Mouse (Mus musculus) small intestine, adult 2 months (tissue): ENCODE results near the gene Lysmd1. TPM values are rescaled to one million over a fixed set of nuclear protein-coding genes. Genes with fewer than 3 reads are reported as not detected.

Source experiments
- H3K27ac ChIP-seq: fragments of 200-500 bp; 2 replicates; pipeline ENCODE4 v1.5.1; 2012; ENCODE audit warnings: low read depth, low read length, control low read depth, inconsistent platforms; ENCODE audit not compliant: insufficient read depth
- H3K27me3 ChIP-seq: fragments of 200-500 bp; 2 replicates; pipeline ENCODE4 v1.6.1; 2012; ENCODE audit warnings: mild to moderate bottlenecking, moderate library complexity, low read length, inconsistent platforms; ENCODE audit not compliant: control insufficient read depth, insufficient read depth
- H3K36me3 ChIP-seq: fragments of 200-500 bp; 2 replicates; pipeline ENCODE4 v1.6.1; 2012; ENCODE audit warnings: mild to moderate bottlenecking, low read length, control low read depth, inconsistent platforms; ENCODE audit not compliant: control insufficient read depth, insufficient read depth
- H3K4me1 ChIP-seq: fragments of 200-500 bp; 2 replicates; pipeline ENCODE4 v1.6.1; 2012; ENCODE audit warnings: low read length, inconsistent platforms, mixed read lengths; ENCODE audit not compliant: control insufficient read depth, insufficient read depth, insufficient read length
- H3K4me3 ChIP-seq: fragments of 200-500 bp; 2 replicates; pipeline ENCODE4 v1.5.1; 2012; ENCODE audit warnings: low read depth, mild to moderate bottlenecking, control low read depth, inconsistent platforms, low read length, moderate library complexity
- CTCF ChIP-seq: fragments of 200-500 bp; IDR thresholded peaks from 2 replicates; pipeline ENCODE4 v1.5.1; 2012; ENCODE audit warnings: low read depth, mild to moderate bottlenecking, control low read depth, inconsistent platforms, low read length, moderate library complexity, mixed read lengths; ENCODE audit not compliant: insufficient replicate concordance, insufficient read length; ENCODE audit errors: extremely low read depth
- POLR2A ChIP-seq: fragments of 200-500 bp; IDR thresholded peaks from 2 replicates; pipeline ENCODE4 v1.6.1; 2012; ENCODE audit warnings: low read depth, mild to moderate bottlenecking, control low read depth, inconsistent platforms, low read length, moderate library complexity
- WGBS: fragments of 180-500 bp; shearing (Covaris S2); methylation state at CpG from one replicate; pipeline ENCODE4 v1.1.7; 2018; 5-methylcytosine and 5-hydroxymethylcytosine counted together
- polyA plus RNA-seq: library from polyadenylated mRNA; depleted of rRNA; stranded (reverse); fragments of >200 nt; gene quantifications from 2 replicates; pipeline ENCODE4 v1.2.3, GENCODE M21; 2012

Gene Lysmd1
- polyA plus RNA-seq, 1 experiment: 5.0 TPM

- Histone ChIP-seq H3K27me3 (no peaks in the 10 kb centered on the region), H3K27ac (no peak overlapping the region), H3K36me3 (peaks cover 17% of the 10 kb centered on the region)
Observed at GRCm38 (mm10) chr3:95139586-95140288, 5.8 kb downstream of the Lysmd1 start.

GRCm38 (mm10) chr3:95140289-95140595 lies 6.4 kb downstream of the Lysmd1 start:
- 84% methylated on average over 18 of the region's 18 CpGs for WGBS
- H3K4me1 ChIP-seq: peaks cover 6% of the 10 kb centered on the region
- TF ChIP-seq POLR2A (no peak), CTCF (no peak)
- no peaks in the 10 kb centered on the region for H3K27me3 ChIP-seq
- H3K27ac ChIP-seq: no peak overlapping the region
- H3K36me3 ChIP-seq: peaks cover 17% of the 10 kb centered on the region
- 0 out of 2 replicates have a peak overlapping the region, but pooled peaks have one; percentile 1 for H3K4me3 ChIP-seq

More at GRCm38 (mm10) chr3:95139586-95140288, 5.8 kb downstream of the Lysmd1 start:
- Histone ChIP-seq H3K4me1 (peaks cover 6% of the 10 kb centered on the region), H3K4me3 (no peak overlapping the region; the same call in 1 of the 2 replicates)
- TF ChIP-seq CTCF: no peak
- no peak for TF ChIP-seq POLR2A
- whole genome bisulfite sequencing: 78% methylated on average over 25 of the region's 25 CpGs

- Histone ChIP-seq H3K36me3 (peaks cover 17% of the 10 kb centered on the region), H3K27ac (0 out of 2 replicates have a peak overlapping the region, but pooled peaks have one; percentile 10), H3K27me3 (no peaks in the 10 kb centered on the region), H3K4me1 (peaks cover 6% of the 10 kb centered on the region), H3K4me3 (0 out of 2 replicates have a peak overlapping the region, but pooled peaks have one; percentile 8)
- TF ChIP-seq POLR2A (no peak), CTCF (no peak)
- 93% methylated on average over 6 of the region's 6 CpGs for WGBS
Observed at GRCm38 (mm10) chr3:95140795-95141194, 6.9 kb downstream of the Lysmd1 start.

DNA sequence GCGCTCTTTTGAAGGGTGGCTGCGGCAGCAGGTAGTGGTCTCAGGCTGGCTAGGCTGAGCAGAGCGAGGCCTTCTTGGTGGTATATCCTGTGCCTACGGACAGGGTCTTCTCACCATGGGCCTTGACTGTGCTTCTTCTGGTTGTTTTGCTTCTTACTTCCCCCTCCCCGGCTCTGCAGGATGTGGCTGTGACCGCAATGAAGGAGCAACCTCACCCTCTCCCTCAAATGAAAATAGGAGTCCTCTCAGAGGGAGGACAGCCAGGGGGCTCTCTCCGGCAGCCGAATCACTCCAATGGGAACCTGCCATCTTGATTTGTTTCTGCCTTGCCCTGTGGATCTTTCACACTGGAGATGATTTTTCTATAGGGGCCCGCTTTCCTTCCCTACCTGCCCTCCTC lies 7.6 kb downstream of the Lysmd1 start:
- peak overlapping the region; percentile 74 for H3K27ac ChIP-seq
- H3K36me3 ChIP-seq: peaks cover 17% of the 10 kb centered on the region
- peaks cover 4% of the 10 kb centered on the region for H3K4me1 ChIP-seq
- peak overlapping the region; percentile 50 for H3K4me3 ChIP-seq
- H3K27me3 ChIP-seq: no peaks in the 10 kb centered on the region
- 85% methylated on average over 9 of the region's 9 CpGs for WGBS
- TF ChIP-seq POLR2A (no peak), CTCF (no peak)

DNA sequence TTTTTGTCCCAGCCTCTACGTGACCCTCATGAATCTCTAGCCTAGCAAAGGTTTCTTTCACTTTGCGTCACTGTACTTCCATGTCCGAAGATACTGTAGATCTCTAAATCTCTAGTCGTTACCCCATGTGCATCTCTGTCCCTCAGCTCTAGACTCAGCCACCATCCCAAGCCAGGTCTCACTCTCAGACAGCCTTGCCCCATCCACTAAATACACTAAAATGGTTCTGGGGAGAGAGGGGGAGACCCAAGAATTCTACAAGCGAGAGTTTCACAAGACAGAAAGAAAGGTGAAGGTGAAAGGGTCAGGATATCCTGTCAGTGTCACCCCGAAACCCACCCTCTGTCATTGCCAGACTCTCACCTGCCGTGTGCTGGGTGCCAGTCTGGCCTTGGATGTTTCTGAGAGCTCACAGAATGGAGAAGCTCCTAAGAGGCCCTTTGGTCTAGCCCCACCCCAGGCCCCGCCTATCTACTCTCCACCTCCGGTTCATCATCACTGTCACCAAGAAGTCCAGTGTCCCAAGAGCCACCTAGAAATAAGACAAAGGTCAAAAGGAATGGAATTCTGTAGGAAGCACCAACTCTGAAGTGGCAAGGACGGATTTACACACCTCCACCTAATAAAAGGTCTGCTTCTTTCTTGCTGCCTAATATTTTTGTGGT lies 8.2 kb downstream of the Lysmd1 start, which contains the start of gene Tnfaip8l2:
Gene Tnfaip8l2, minus strand, starts transcription at position 409 of the 665 bp plus-strand sequence.
- Histone ChIP-seq H3K36me3 (peaks cover 17% of the 10 kb centered on the region), H3K4me1 (peaks cover 4% of the 10 kb centered on the region), H3K27ac (peak within 1 kb of the TSS; percentile 74), H3K27me3 (no peaks in the 10 kb centered on the region), H3K4me3 (peak within 1 kb of the TSS; percentile 50)
- 65% methylated on average over 10 of the region's 10 CpGs for WGBS
- TF ChIP-seq POLR2A (peak; percentile 58; the same call in 1 of the 2 replicates), CTCF (no peak)

DNA sequence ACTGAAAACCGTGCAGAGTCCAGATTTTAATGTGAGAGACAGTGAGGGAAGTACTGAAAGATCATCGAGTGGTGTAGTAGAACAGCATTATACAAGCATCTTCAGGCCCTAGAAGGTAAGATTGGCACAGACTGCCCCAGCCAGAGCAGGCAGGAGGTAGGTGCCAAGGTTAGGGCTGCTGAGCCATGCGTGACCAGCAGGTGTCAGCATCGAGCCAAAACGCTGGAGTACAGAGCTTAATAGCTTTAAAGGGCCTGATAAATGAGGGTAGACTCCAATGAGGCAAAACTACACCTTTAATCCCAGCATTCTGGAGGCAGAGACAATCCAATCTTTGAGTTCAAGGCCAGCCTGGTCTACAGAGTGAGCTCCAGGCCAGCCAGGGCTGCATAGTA lies 8.7 kb downstream of the Lysmd1 start:
- H3K27ac ChIP-seq: peak overlapping the region; percentile 74
- peaks cover 17% of the 10 kb centered on the region for H3K36me3 ChIP-seq
- peak; percentile 92; the same call in 1 of the 2 replicates for TF ChIP-seq CTCF
- no peak for TF ChIP-seq POLR2A
- WGBS: 7% methylated on average over 5 of the region's 5 CpGs
- peaks cover 4% of the 10 kb centered on the region for H3K4me1 ChIP-seq
- no peak overlapping the region for H3K4me3 ChIP-seq
- H3K27me3 ChIP-seq: no peaks in the 10 kb centered on the region

GRCm38 (mm10) chr3:95147924-95148323 lies 14.0 kb downstream of the Lysmd1 start:
- no peak overlapping the region for H3K4me3 ChIP-seq
- H3K4me1 ChIP-seq: no peaks in the 10 kb centered on the region
- H3K27me3 ChIP-seq: no peaks in the 10 kb centered on the region
- 78% methylated on average over 3 of the region's 3 CpGs for WGBS
- no peak overlapping the region for H3K27ac ChIP-seq
- no peaks in the 10 kb centered on the region for H3K36me3 ChIP-seq
- TF ChIP-seq POLR2A (no peak), CTCF (no peak)
